Mouse (Mus musculus) intestine, embryonic 14.5 days (tissue): ENCODE results near the gene Ppil1. TPM values are rescaled to one million over a fixed set of nuclear protein-coding genes. Genes with fewer than 3 reads are reported as not detected.
"Not testable (repeated sequence)": the region's sequence is repeated elsewhere in the genome, so short reads cannot be mapped to it uniquely, and the experiment has no call there.

Source experiments
- ATAC-seq: fragments of 200-750 bp; cut with Nextera tagmentation; replicated peaks from 2 replicates; pipeline ENCODE4 v1.8.0; 2017; ENCODE audit warnings: low read depth, moderate number of reproducible peaks, moderate TSS enrichment, moderate library complexity; ENCODE audit not compliant: low FRiP score, low TSS enrichment
- DNase-seq: peaks from one replicate; pipeline ENCODE4 v3.0.0-alpha.2; 2018; ENCODE audit warnings: low spot score
- H3K27ac ChIP-seq: fragments of 300-500 bp; sonication (generic); 2 replicates; pipeline ENCODE4 v1.5.1; 2014; ENCODE audit warnings: low read depth, mild to moderate bottlenecking, control low read depth
- H3K27me3 ChIP-seq: fragments of 300-500 bp; sonication (generic); replicated peaks from 2 replicates; pipeline ENCODE4 v1.6.1; 2014; ENCODE audit warnings: low read length, control low read depth; ENCODE audit not compliant: control insufficient read depth, insufficient read depth
- H3K36me3 ChIP-seq: fragments of 300-500 bp; sonication (generic); 2 replicates; pipeline ENCODE4 v1.6.1; 2014; ENCODE audit warnings: low read length, control low read depth; ENCODE audit not compliant: control insufficient read depth, insufficient read depth
- H3K4me1 ChIP-seq: fragments of 300-500 bp; sonication (generic); replicated peaks from 2 replicates; pipeline ENCODE4 v1.6.1; 2014; ENCODE audit warnings: low read length, control low read depth, mixed read lengths; ENCODE audit not compliant: control insufficient read depth, insufficient read depth
- H3K4me2 ChIP-seq: fragments of 300-500 bp; sonication (generic); 2 replicates; pipeline ENCODE4 v1.6.1; 2014; ENCODE audit warnings: low read length
- H3K4me3 ChIP-seq: fragments of 300-500 bp; sonication (generic); 2 replicates; pipeline ENCODE4 v1.5.1; 2014; ENCODE audit warnings: low read depth, low read length, control low read depth, mixed read lengths
- H3K9ac ChIP-seq: fragments of 300-500 bp; sonication (generic); 2 replicates; pipeline ENCODE4 v1.6.1; 2014; ENCODE audit warnings: mild to moderate bottlenecking, low read length
- H3K9me3 ChIP-seq: fragments of 300-500 bp; sonication (generic); 2 replicates; pipeline ENCODE4 v1.6.1; 2016; ENCODE audit warnings: low read length, control low read depth; ENCODE audit not compliant: control insufficient read depth
- WGBS: fragments of 180-500 bp; shearing (Covaris S2); extraction: QIAGEN DNeasy Blood & Tissue Kit; methylation state at CpG from one replicate; pipeline ENCODE4 v1.1.7; 2014; 5-methylcytosine and 5-hydroxymethylcytosine counted together
- polyA plus RNA-seq: library from polyadenylated mRNA; unstranded; fragments of >200 nt; fragmentation: Nextera tagmentation; extraction: Ambion mirVana; gene quantifications from 2 replicates; pipeline ENCODE4 v1.2.1, GENCODE M21; 2014

The Ppil1 gene
- polyA plus RNA-seq, 1 experiment from 2014 or later = 165 TPM

GRCm38 (mm10) chr17:29270148-29270698 lies 6.2 kb upstream of the Ppil1 start:
- H3K4me1 ChIP-seq = peaks cover 13% of the 10 kb centered on the region
- H3K4me2 ChIP-seq = peak overlapping the region; percentile 86; the same call in 1 of the 2 replicates
- H3K4me3 ChIP-seq = no peak overlapping the region
- no peaks in the 10 kb centered on the region for H3K27me3 ChIP-seq
- H3K9me3 ChIP-seq = no peaks in the 10 kb centered on the region
- H3K27ac ChIP-seq = no peak overlapping the region
- 90% methylated on average over 9 of the region's 9 CpGs for WGBS
- ATAC-seq = no peak
- DNase-seq = no peak
- no peaks in the 10 kb centered on the region for H3K36me3 ChIP-seq
- H3K9ac ChIP-seq = no peak overlapping the region

- Histone ChIP-seq H3K27me3 (no peaks in the 10 kb centered on the region), H3K36me3 (no peaks in the 10 kb centered on the region), H3K9ac (peak overlapping the region; percentile 95), H3K27ac (peak overlapping the region; percentile 90), H3K4me1 (peaks cover 16% of the 10 kb centered on the region), H3K9me3 (no peaks in the 10 kb centered on the region), H3K4me3 (peak overlapping the region; percentile 73), H3K4me2 (peak overlapping the region; percentile 86)
- ATAC-seq (no peak), DNase-seq (no peak)
- WGBS = 18% methylated on average over 10 of the region's 10 CpGs
These were observed 5.3 kb upstream of the Ppil1 start for GRCm38 (mm10) chr17:29269349-29269706.

GRCm38 (mm10) chr17:29268682-29269348 lies 4.8 kb upstream of the Ppil1 start, which contains the start of gene BC004004:
BC004004 (plus strand) TSS chr17:29268788.
- Histone ChIP-seq H3K4me1 (peaks cover 17% of the 10 kb centered on the region), H3K27ac (peak within 1 kb of the TSS; percentile 90), H3K9me3 (no peaks in the 10 kb centered on the region), H3K4me2 (peak within 1 kb of the TSS; percentile 86), H3K4me3 (peak within 1 kb of the TSS; percentile 73), H3K9ac (peak within 1 kb of the TSS; percentile 95), H3K36me3 (no peaks in the 10 kb centered on the region), H3K27me3 (no peaks in the 10 kb centered on the region)
- DNase-seq (peak; percentile 96), ATAC-seq (peak; percentile 91)
- WGBS = under 1% methylated on average over 61 of the region's 63 CpGs

GRCm38 (mm10) chr17:29267931-29268681 lies 4.1 kb upstream of the Ppil1 start:
- H3K4me3 ChIP-seq = peak overlapping the region; percentile 73
- DNase-seq = no peak
- H3K36me3 ChIP-seq = no peaks in the 10 kb centered on the region
- H3K27ac ChIP-seq = peak overlapping the region; percentile 90
- peak overlapping the region; percentile 86 for H3K4me2 ChIP-seq
- H3K9ac ChIP-seq = peak overlapping the region; percentile 95
- H3K27me3 ChIP-seq = no peaks in the 10 kb centered on the region
- no peaks in the 10 kb centered on the region for H3K9me3 ChIP-seq
- H3K4me1 ChIP-seq = peaks cover 18% of the 10 kb centered on the region
- ATAC-seq = peak; percentile 39
- 45% methylated on average over 6 of the region's 6 CpGs for WGBS

GRCm38 (mm10) chr17:29267040-29267439 lies 3.1 kb upstream of the Ppil1 start:
- H3K9me3 ChIP-seq, H3K4me3 ChIP-seq, H3K27ac ChIP-seq, H3K27me3 ChIP-seq, DNase-seq, H3K9ac ChIP-seq, H3K4me2 ChIP-seq, ATAC-seq, H3K36me3 ChIP-seq: not testable (repeated sequence)
- WGBS = 90% methylated on average over 2 of the region's 2 CpGs
- H3K4me1 ChIP-seq = peaks cover 26% of the 10 kb centered on the region

- H3K9ac ChIP-seq = peak overlapping the region; percentile 91; the same call in 1 of the 2 replicates
- no peak for ATAC-seq
- H3K27ac ChIP-seq = peak overlapping the region; percentile 99; the same call in 1 of the 2 replicates
- peak overlapping the region; percentile 85 for H3K4me2 ChIP-seq
- no peak overlapping the region for H3K4me3 ChIP-seq
- 77% methylated on average over 5 of the region's 5 CpGs for WGBS
- peaks cover 27% of the 10 kb centered on the region for H3K4me1 ChIP-seq
- no peaks in the 10 kb centered on the region for H3K9me3 ChIP-seq
- peaks cover 21% of the 10 kb centered on the region for H3K36me3 ChIP-seq
- H3K27me3 ChIP-seq = no peaks in the 10 kb centered on the region
- no peak for DNase-seq
These were observed 774 bp upstream of the Ppil1 start for GRCm38 (mm10) chr17:29264760-29265159.

- peak overlapping the region; percentile 99 for H3K27ac ChIP-seq
- peaks cover 28% of the 10 kb centered on the region for H3K36me3 ChIP-seq
- H3K27me3 ChIP-seq = no peaks in the 10 kb centered on the region
- peak; percentile 22 for ATAC-seq
- peak overlapping the region; percentile 81 for H3K4me3 ChIP-seq
- peak overlapping the region; percentile 91 for H3K9ac ChIP-seq
- H3K4me2 ChIP-seq = peak overlapping the region; percentile 85
- peaks cover 21% of the 10 kb centered on the region; the same call in 1 of the 2 replicates for H3K4me1 ChIP-seq
- WGBS = 1% methylated on average over 14 of the region's 14 CpGs
- DNase-seq = no peak
- H3K9me3 ChIP-seq = no peaks in the 10 kb centered on the region
These were observed 569 bp downstream of the Ppil1 start for GRCm38 (mm10) chr17:29263417-29263816.

GRCm38 (mm10) chr17:29262259-29262649 lies 1.7 kb downstream of the Ppil1 start:
- Histone ChIP-seq H3K9me3 (no peaks in the 10 kb centered on the region), H3K4me2 (peak overlapping the region; percentile 85), H3K36me3 (peaks cover 39% of the 10 kb centered on the region), H3K27me3 (no peaks in the 10 kb centered on the region), H3K9ac (no peak overlapping the region), H3K4me3 (0 out of 2 replicates have a peak overlapping the region, but pooled peaks have one; percentile 81), H3K4me1 (peaks cover 16% of the 10 kb centered on the region; the same call in 1 of the 2 replicates), H3K27ac (no peak overlapping the region)
- no peak for DNase-seq
- ATAC-seq = no peak
- 52% methylated on average over 2 of the region's 2 CpGs for WGBS
